Mouse (Mus musculus): ENCODE measurements around the gene Tax1bp3. TPM values are rescaled to one million over a fixed set of nuclear protein-coding genes. Genes with fewer than 3 reads are reported as not detected.

The Tax1bp3 gene
- polyA plus RNA-seq, 1 experiment from 2014 or later: 236 TPM

- no peaks in the 10 kb centered on the region for H3K9me3 ChIP-seq
- no peak overlapping the region for H3K4me2 ChIP-seq
- no peaks in the 10 kb centered on the region for H3K36me3 ChIP-seq
- no peaks in the 10 kb centered on the region for H3K4me1 ChIP-seq
- H3K9ac ChIP-seq: no peak overlapping the region
- 79% methylated on average over 5 of the region's 5 CpGs for WGBS
- H3K27me3 ChIP-seq (replicated peaks): no peaks in the 10 kb centered on the region
- no peak overlapping the region for H3K27ac ChIP-seq (replicated peaks)
- H3K4me3 ChIP-seq: no peak overlapping the region
- no peak for ATAC-seq (ENCODE audit: extremely low read depth, insufficient number of reproducible peaks, low FRiP score, low TSS enrichment)
Measured at GRCm38 (mm10) chr11:73230081-73230480, 53.2 kb downstream of the Tax1bp3 start.

GRCm38 (mm10) chr11:73232513-73232912 lies 55.6 kb downstream of the Tax1bp3 start:
- WGBS: 47% methylated on average over 2 of the region's 2 CpGs

More at GRCm38 (mm10) chr11:73232513-73232912, 55.6 kb downstream of the Tax1bp3 start:
- H3K27me3 ChIP-seq (replicated peaks): no peaks in the 10 kb centered on the region
- ATAC-seq (ENCODE audit: extremely low read depth, insufficient number of reproducible peaks, low FRiP score, low TSS enrichment): no peak
- peaks cover 11% of the 10 kb centered on the region for H3K4me1 ChIP-seq
- H3K4me3 ChIP-seq: no peak overlapping the region
- no peaks in the 10 kb centered on the region for H3K36me3 ChIP-seq
- H3K9ac ChIP-seq: no peak overlapping the region
- H3K27ac ChIP-seq (replicated peaks): no peak overlapping the region
- H3K4me2 ChIP-seq: no peak overlapping the region
- H3K9me3 ChIP-seq: no peaks in the 10 kb centered on the region

Other genes starting within 250 kb of the Tax1bp3 start
- gene Atp2a3, start 215.9 kb upstream of the Tax1bp3 start, polyA plus RNA-seq (2015; fragmentation: Nextera tagmentation; extraction: Ambion mirVana): 3.9 and 4.0 TPM in 2 replicates
- 2.1 and 2.3 TPM in 2 replicates for gene P2rx1, start 178.0 kb upstream of the Tax1bp3 start, polyA plus RNA-seq (2015; fragmentation: Nextera tagmentation; extraction: Ambion mirVana)
- gene Camkk1, start 158.1 kb upstream of the Tax1bp3 start, polyA plus RNA-seq (2015; fragmentation: Nextera tagmentation; extraction: Ambion mirVana): 2.2 and 3.0 TPM in 2 replicates
- gene Ncbp3, start 129.3 kb upstream of the Tax1bp3 start, polyA plus RNA-seq (2015; fragmentation: Nextera tagmentation; extraction: Ambion mirVana): 9.9 TPM in 2 replicates
- 0.24 and 0.27 TPM in 2 replicates for gene Itgae, start 86.5 kb upstream of the Tax1bp3 start, polyA plus RNA-seq (2015; fragmentation: Nextera tagmentation; extraction: Ambion mirVana)
- 11.5 and 11.9 TPM in 2 replicates for gene Haspin, start 38.8 kb upstream of the Tax1bp3 start, polyA plus RNA-seq (2015; fragmentation: Nextera tagmentation; extraction: Ambion mirVana)
- 1.1 and 2.0 TPM in 2 replicates for gene P2rx5, start 16.7 kb upstream of the Tax1bp3 start, polyA plus RNA-seq (2015; fragmentation: Nextera tagmentation; extraction: Ambion mirVana)
- 93.0 and 101 TPM in 2 replicates for gene Emc6, start within 50 bp of the Tax1bp3 start, polyA plus RNA-seq (2015; fragmentation: Nextera tagmentation; extraction: Ambion mirVana)
- 11.0 and 11.7 TPM in 2 replicates for gene Ctns, start 22.0 kb downstream of the Tax1bp3 start, polyA plus RNA-seq (2015; fragmentation: Nextera tagmentation; extraction: Ambion mirVana)
- 0.56 and 0.60 TPM in 2 replicates for gene Shpk, start 22.4 kb downstream of the Tax1bp3 start, polyA plus RNA-seq (2015; fragmentation: Nextera tagmentation; extraction: Ambion mirVana)
- gene Trpv1, start 57.2 kb downstream of the Tax1bp3 start, polyA plus RNA-seq (2015; fragmentation: Nextera tagmentation; extraction: Ambion mirVana): not detected in 2 replicates
- gene Trpv3, start 90.3 kb downstream of the Tax1bp3 start, polyA plus RNA-seq (2015; fragmentation: Nextera tagmentation; extraction: Ambion mirVana): 0.05 TPM in 1 of 2 replicates, not detected in the other
- 0.09 TPM in 1 of 2 replicates, not detected in the other for gene Aspa, start 152.5 kb downstream of the Tax1bp3 start, polyA plus RNA-seq (2015; fragmentation: Nextera tagmentation; extraction: Ambion mirVana)
- not detected in 2 replicates for gene Gm49340, start 152.7 kb downstream of the Tax1bp3 start, polyA plus RNA-seq (2015; fragmentation: Nextera tagmentation; extraction: Ambion mirVana)
- gene Spata22, start 152.7 kb downstream of the Tax1bp3 start, polyA plus RNA-seq (2015; fragmentation: Nextera tagmentation; extraction: Ambion mirVana): not detected in 2 replicates
- not detected in 2 replicates for gene Olfr20, start 173.7 kb downstream of the Tax1bp3 start, polyA plus RNA-seq (2015; fragmentation: Nextera tagmentation; extraction: Ambion mirVana)
- gene Olfr376, start 194.2 kb downstream of the Tax1bp3 start, polyA plus RNA-seq (2015; fragmentation: Nextera tagmentation; extraction: Ambion mirVana): not detected in 2 replicates
- not detected in 2 replicates for gene Olfr1, start 222.5 kb downstream of the Tax1bp3 start, polyA plus RNA-seq (2015; fragmentation: Nextera tagmentation; extraction: Ambion mirVana)

All from heart, embryonic 13.5 days (tissue).